Mouse (Mus musculus) mesoderm, embryonic 11.5 days (tissue): ENCODE measurements around the gene Dnaaf5.

ENCODE experiments used
- DNase-seq: peaks from one replicate; pipeline ENCODE4 v3.0.0-alpha.2; 2012; ENCODE audit warnings: low read depth, low spot score

Dnaaf5 gene

GRCm38 (mm10) chr5:139149681-139150602, at the start of gene Dnaaf5, which contains the start of gene Prkar1b:
Dnaaf5 (plus strand) TSS chr5:139150223.
Prkar1b (minus strand) TSS chr5:139150001.
- DNase-seq = peak; percentile 99

GRCm38 (mm10) chr5:139101783-139102182, 48.2 kb upstream of the Dnaaf5 start:
- DNase-seq = no peak

- no peak for DNase-seq
These were observed 42.2 kb upstream of the Dnaaf5 start for GRCm38 (mm10) chr5:139107815-139108214.

GRCm38 (mm10) chr5:139110140-139110855, 39.7 kb upstream of the Dnaaf5 start:
- no peak for DNase-seq

- no peak for DNase-seq
These were observed 38.0 kb upstream of the Dnaaf5 start for GRCm38 (mm10) chr5:139111991-139112390.

- no peak for DNase-seq
These were observed 37.6 kb upstream of the Dnaaf5 start for GRCm38 (mm10) chr5:139112418-139112817.

GRCm38 (mm10) chr5:139114876-139115275, 35.1 kb upstream of the Dnaaf5 start:
- DNase-seq = no peak

GRCm38 (mm10) chr5:139115507-139115906, 34.5 kb upstream of the Dnaaf5 start:
- no peak for DNase-seq

GRCm38 (mm10) chr5:139118139-139118960, 31.7 kb upstream of the Dnaaf5 start:
- DNase-seq = no peak

GRCm38 (mm10) chr5:139118961-139119276, 31.1 kb upstream of the Dnaaf5 start:
- DNase-seq = no peak

GRCm38 (mm10) chr5:139125717-139126116, 24.3 kb upstream of the Dnaaf5 start:
- DNase-seq = no peak

- no peak for DNase-seq
These were observed 21.5 kb upstream of the Dnaaf5 start for GRCm38 (mm10) chr5:139128476-139129065.

GRCm38 (mm10) chr5:139129078-139129477, 20.9 kb upstream of the Dnaaf5 start:
- DNase-seq = no peak

GRCm38 (mm10) chr5:139129572-139130151, 20.4 kb upstream of the Dnaaf5 start:
- DNase-seq = no peak

GRCm38 (mm10) chr5:139130351-139130750, 19.7 kb upstream of the Dnaaf5 start:
- no peak for DNase-seq

GRCm38 (mm10) chr5:139134501-139134900, 15.5 kb upstream of the Dnaaf5 start:
- DNase-seq = no peak

GRCm38 (mm10) chr5:139136341-139136740, 13.7 kb upstream of the Dnaaf5 start:
- no peak for DNase-seq

- DNase-seq = no peak
These were observed 12.8 kb upstream of the Dnaaf5 start for GRCm38 (mm10) chr5:139137176-139137575.

GRCm38 (mm10) chr5:139138261-139138925, 11.6 kb upstream of the Dnaaf5 start:
- no peak for DNase-seq

- no peak for DNase-seq
These were observed 11.0 kb upstream of the Dnaaf5 start for GRCm38 (mm10) chr5:139138926-139139472.
